Mouse (Mus musculus): ENCODE results near the gene Olfr450.

DNA sequence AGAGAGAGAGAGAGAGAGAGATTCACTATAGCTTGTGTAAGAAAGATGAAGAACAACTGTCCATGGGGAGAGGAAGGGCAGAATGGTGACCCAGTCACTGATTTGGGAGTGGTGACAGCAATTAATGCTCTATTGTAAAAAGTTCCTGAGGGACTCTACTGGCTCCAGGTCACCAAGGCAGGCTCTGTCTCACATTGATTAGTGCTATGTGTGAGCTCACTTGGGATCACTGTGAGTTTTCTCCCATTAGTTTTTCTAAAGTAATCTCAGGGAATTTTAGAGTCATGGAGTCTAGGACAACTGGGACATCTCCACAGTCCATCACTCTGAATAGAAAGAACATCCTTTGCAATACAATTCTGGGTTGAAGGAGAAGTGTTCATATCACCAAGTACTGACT lies 26.9 kb upstream of the Olfr450 start, which contains the start of gene Olfr452:
- no peak for TF ChIP-seq TAL1 (IDR thresholded peaks at IDR 0.05; ENCODE audit: low read length)
- TF ChIP-seq GATA1 (IDR thresholded peaks at IDR 0.05; ENCODE audit: low read length), result no peak

All from erythroblast, embryonic 14.5 days (primary cell).